Mouse (Mus musculus) cerebellum, adult 2 months (tissue): ENCODE measurements around the gene Csk.

Experiments used
- CTCF ChIP-seq: fragments of 200-500 bp; IDR thresholded peaks from 2 replicates; pipeline ENCODE4 v1.5.1; 2011; ENCODE audit warnings: low read depth, mild to moderate bottlenecking, control low read depth, low read length, moderate library complexity, borderline replicate concordance; ENCODE audit not compliant: insufficient read depth
- POLR2A ChIP-seq: fragments of 200-500 bp; IDR thresholded peaks from 2 replicates; pipeline ENCODE4 v1.6.1; 2011; ENCODE audit warnings: low read length, control low read depth, borderline replicate concordance; ENCODE audit not compliant: insufficient read depth

DNA sequence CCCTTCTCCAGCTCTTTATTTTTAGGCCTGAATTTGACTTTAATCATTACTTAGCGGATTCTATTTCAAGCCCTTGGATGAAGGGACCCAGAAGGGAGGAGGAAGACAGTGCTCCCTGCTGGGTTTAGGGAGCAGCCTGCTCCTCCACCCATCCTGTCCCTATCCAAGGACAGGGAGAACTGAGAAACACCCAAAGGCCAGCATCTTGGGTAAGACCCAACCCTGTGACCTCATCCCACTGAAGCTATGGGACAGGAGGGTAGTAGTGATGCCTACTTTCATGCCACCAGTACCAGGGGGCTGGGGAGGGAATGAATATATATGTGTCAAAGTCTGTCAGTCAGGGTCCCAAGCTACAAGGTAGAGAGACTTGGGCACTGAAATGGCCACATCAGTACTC is 12.4 kb downstream of the Csk start:
- no peak for TF ChIP-seq CTCF
- TF ChIP-seq POLR2A, result no peak
